Comparison of ENCODE assay signal across 20 mouse cellular contexts in the genomic region with DNA sequence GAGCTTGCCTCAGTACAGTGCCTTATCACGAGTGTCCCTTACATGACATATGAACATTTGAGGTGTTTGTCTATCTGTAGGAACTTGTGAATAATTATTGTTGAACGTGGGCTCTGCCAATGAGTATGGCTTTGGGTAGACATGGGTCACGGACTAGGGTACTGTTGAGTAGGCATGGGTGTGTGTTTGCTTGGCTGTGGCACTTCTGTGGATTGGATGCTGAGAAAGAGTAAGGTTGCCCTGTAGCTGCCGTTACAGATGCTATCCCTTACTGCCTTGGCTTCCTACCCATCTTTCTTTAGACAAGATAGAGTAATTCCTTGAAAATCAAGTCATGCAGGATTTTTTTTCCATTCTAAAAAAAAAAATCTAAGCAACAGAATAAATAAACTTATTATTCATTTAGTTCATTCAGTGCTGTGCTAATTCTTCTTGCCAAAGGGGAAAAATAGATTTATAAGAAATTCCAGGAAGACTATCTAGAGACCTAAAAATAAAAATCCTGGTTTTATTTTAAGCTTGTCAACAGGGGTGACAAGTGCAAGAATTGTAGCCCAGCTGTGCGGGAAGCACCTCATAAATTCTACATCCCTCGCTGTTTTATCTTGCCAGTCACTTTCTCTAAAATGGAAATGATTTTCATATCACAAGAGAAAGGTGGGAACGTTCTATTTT. TPM values are rescaled to one million over a fixed set of nuclear protein-coding genes. Genes with fewer than 3 reads are reported as not detected.
DNase-seq lines count a peak whose midpoint lies in the region; ATAC-seq and TF ChIP-seq lines count a peak whose summit lies in the region.
"Had no signal": no experiment of that assay in that cellular context is flagged by ENCODE, and none has a peak within 500 bp of the region (broad histone marks: within the 10 kb centered on the region; RNA-seq: fewer than 3 reads in every experiment).

No protein-coding gene starts in this region.

- peaks cover 10% of the 10 kb centered on the region for H3K4me1 ChIP-seq in heart, adult 2 months (ENCODE audit: control insufficient read depth, insufficient read depth, low read length)
- H3K4me1 ChIP-seq in hindbrain, embryonic 10.5 days (replicated peaks), result peaks cover 12% of the 10 kb centered on the region
- H3K4me1 ChIP-seq in hindbrain, embryonic 16.5 days (ENCODE audit: control insufficient read depth, insufficient read depth, low read depth, low read length), result no peaks in the 10 kb centered on the region
- H3K4me1 ChIP-seq in midbrain, embryonic 11.5 days (ENCODE audit: control insufficient read depth, insufficient read depth, low read length), result no peaks in the 10 kb centered on the region
- H3K4me1 ChIP-seq in midbrain, embryonic 15.5 days, result peaks cover 17% of the 10 kb centered on the region
- H3K4me1 ChIP-seq: intestine, embryonic 15.5 days; liver, embryonic 13.5 days; lung, embryonic 15.5 days had no signal

- ATAC-seq in hindbrain, embryonic 16.5 days, result no peak
- ATAC-seq in midbrain, embryonic 11.5 days (ENCODE audit: low FRiP score), result no peak
- ATAC-seq in midbrain, embryonic 15.5 days (replicated peaks), result no peak
- ATAC-seq: forebrain, embryonic 16.5 days; intestine, embryonic 15.5 days had no signal

- intact Hi-C loops in heart, adult 2 months (cut with DNase I), result loop anchor here (5.0 kb wide), 1 partner anchor 44 kb away; a partner anchor contains a TSS
- intact Hi-C loops in heart, postnatal 25 days (cut with DNase I), result no loop called here

- peak overlapping the region; percentile 78 for H3K27ac ChIP-seq in heart, adult 2 months
- 0 out of 2 replicates have a peak overlapping the region, but pooled peaks have one; percentile 29 for H3K27ac ChIP-seq in hindbrain, embryonic 10.5 days
- H3K27ac ChIP-seq in hindbrain, embryonic 16.5 days (ENCODE audit: low read depth, low read length), result no peak overlapping the region
- H3K27ac ChIP-seq in midbrain, embryonic 11.5 days (ENCODE audit: low read depth, low read length), result no peak overlapping the region
- no peak overlapping the region for H3K27ac ChIP-seq in midbrain, embryonic 15.5 days
- H3K27ac ChIP-seq: hindbrain, embryonic 14.5 days; intestine, embryonic 15.5 days; left cerebral cortex, adult 2 months; liver, embryonic 13.5 days; lung, embryonic 15.5 days had no signal

- no peaks in the 10 kb centered on the region for H3K9me3 ChIP-seq in hindbrain, embryonic 10.5 days
- H3K9me3 ChIP-seq in hindbrain, embryonic 16.5 days (ENCODE audit: control insufficient read depth, low read length), result no peaks in the 10 kb centered on the region
- H3K9me3 ChIP-seq in midbrain, embryonic 11.5 days (ENCODE audit: control insufficient read depth, low read length), result no peaks in the 10 kb centered on the region
- no peaks in the 10 kb centered on the region for H3K9me3 ChIP-seq in midbrain, embryonic 15.5 days
- H3K9me3 ChIP-seq: G1E; intestine, embryonic 15.5 days; liver, embryonic 13.5 days; lung, embryonic 15.5 days had no signal

- H3K27me3 ChIP-seq in heart, adult 2 months (ENCODE audit: control insufficient read depth, insufficient read depth, low read length), result no peaks in the 10 kb centered on the region
- H3K27me3 ChIP-seq in hindbrain, embryonic 10.5 days (ENCODE audit: insufficient read depth, poor library complexity, severe bottlenecking), result no peaks in the 10 kb centered on the region
- no peaks in the 10 kb centered on the region for H3K27me3 ChIP-seq in hindbrain, embryonic 16.5 days (replicated peaks; ENCODE audit: control insufficient read depth, insufficient read depth, low read length)
- H3K27me3 ChIP-seq in midbrain, embryonic 11.5 days (ENCODE audit: control insufficient read depth, insufficient read depth, low read length), result no peaks in the 10 kb centered on the region
- no peaks in the 10 kb centered on the region for H3K27me3 ChIP-seq in midbrain, embryonic 15.5 days (replicated peaks)
- H3K27me3 ChIP-seq: intestine, embryonic 15.5 days; liver, embryonic 13.5 days; lung, embryonic 15.5 days had no signal

- DNase-seq in heart, adult 2 months, result no peak
- DNase-seq in heart, postnatal 25 days (ENCODE audit: low spot score), result no peak
- DNase-seq in hindbrain, embryonic 10.5 days (ENCODE audit: low spot score), result no peak
- peak; percentile 56 for DNase-seq in midbrain, embryonic 11.5 days (ENCODE audit: low spot score, missing footprints)
- no peak for DNase-seq in embryo, embryonic 11 days
- DNase-seq: adrenal gland, postnatal 25 days; cerebellum, adult 11 months; cerebellum, postnatal 10 days; kidney, postnatal 25 days; liver, embryonic 13.5 days; right cerebral cortex, postnatal 25 days; thymus, postnatal 36 days had no signal

- H3K79me2 ChIP-seq in heart, adult 2 months (replicated peaks; ENCODE audit: control insufficient read depth, insufficient read depth, low read length), result peaks cover 1% of the 10 kb centered on the region; the same call in 1 of the 2 replicates

- no peak for TF ChIP-seq EP300 in heart, adult 2 months (IDR thresholded peaks at IDR 0.05; ENCODE audit: insufficient read depth, low read depth, low read length)

- TF ChIP-seq CTCF in heart, adult 2 months (IDR thresholded peaks at IDR 0.05), result no peak

- 35% methylated on average over 7 of the region's 7 CpGs for WGBS in heart, adult 2 months
- WGBS in hindbrain, embryonic 10.5 days, result 88% methylated on average over 7 of the region's 7 CpGs
- WGBS in hindbrain, embryonic 16.5 days, result 84% methylated on average over 7 of the region's 7 CpGs
- WGBS in midbrain, embryonic 11.5 days, result 89% methylated on average over 7 of the region's 7 CpGs
- WGBS in midbrain, embryonic 15.5 days, result 76% methylated on average over 7 of the region's 7 CpGs

- peaks cover 4% of the 10 kb centered on the region for H3K36me3 ChIP-seq in heart, adult 2 months (ENCODE audit: control insufficient read depth, insufficient read depth, low read length)
- no peaks in the 10 kb centered on the region for H3K36me3 ChIP-seq in hindbrain, embryonic 10.5 days
- no peaks in the 10 kb centered on the region for H3K36me3 ChIP-seq in hindbrain, embryonic 16.5 days (ENCODE audit: control insufficient read depth, insufficient read depth, low read length)
- no peaks in the 10 kb centered on the region for H3K36me3 ChIP-seq in midbrain, embryonic 11.5 days (ENCODE audit: control insufficient read depth, insufficient read depth, low read length)
- no peaks in the 10 kb centered on the region for H3K36me3 ChIP-seq in midbrain, embryonic 15.5 days (replicated peaks)
- H3K36me3 ChIP-seq: G1E; intestine, embryonic 15.5 days; liver, embryonic 13.5 days; lung, embryonic 15.5 days had no signal

- H3K9ac ChIP-seq in heart, adult 2 months (ENCODE audit: low read depth, low read length), result no peak overlapping the region
- H3K9ac ChIP-seq in hindbrain, embryonic 16.5 days (ENCODE audit: low read depth, low read length), result no peak overlapping the region
- H3K9ac ChIP-seq in midbrain, embryonic 11.5 days (ENCODE audit: low read length), result no peak overlapping the region
- no peak overlapping the region for H3K9ac ChIP-seq in midbrain, embryonic 15.5 days
- H3K9ac ChIP-seq: hindbrain, embryonic 14.5 days; intestine, embryonic 15.5 days; liver, embryonic 13.5 days; lung, embryonic 15.5 days had no signal

- H3K4me3 ChIP-seq in heart, adult 2 months, result no peak overlapping the region
- no peak overlapping the region for H3K4me3 ChIP-seq in hindbrain, embryonic 10.5 days
- no peak overlapping the region for H3K4me3 ChIP-seq in hindbrain, embryonic 16.5 days (ENCODE audit: low read length)
- H3K4me3 ChIP-seq in midbrain, embryonic 11.5 days (ENCODE audit: low read depth, low read length), result no peak overlapping the region
- H3K4me3 ChIP-seq in midbrain, embryonic 15.5 days, result no peak overlapping the region
- H3K4me3 ChIP-seq: intestine, embryonic 15.5 days; left cerebral cortex, adult 2 months; liver, embryonic 13.5 days; lung, embryonic 15.5 days had no signal

- H3K4me2 ChIP-seq in hindbrain, embryonic 16.5 days (ENCODE audit: low read length), result no peak overlapping the region
- H3K4me2 ChIP-seq in midbrain, embryonic 11.5 days, result no peak overlapping the region
- H3K4me2 ChIP-seq in midbrain, embryonic 15.5 days, result no peak overlapping the region
- H3K4me2 ChIP-seq: hindbrain, embryonic 14.5 days; intestine, embryonic 15.5 days; liver, embryonic 13.5 days; lung, embryonic 15.5 days had no signal

- no peak for TF ChIP-seq POLR2A in heart, adult 2 months (IDR thresholded peaks at IDR 0.05; ENCODE audit: insufficient read depth, low read depth, low read length)

RNA-seq across cellular contexts. Expression of a gene that starts 45.3 kb away (rescaled TPM):
- 10 to 100 TPM; 51.4 to 53.5 TPM for total RNA-seq in heart, adult 2 months (2021)
- 79.4 and 143 TPM in 2 replicates for polyA plus RNA-seq in heart, adult 2 months (2012; rRNA removed)
- total RNA-seq in heart, postnatal 25 days (2021), result 10 to 100 TPM; 53.2 to 55.7 TPM
- polyA plus RNA-seq in hindbrain, embryonic 10.5 days (2016; fragmentation: Nextera tagmentation; extraction: Ambion mirVana), result 51.6 and 57.0 TPM in 2 replicates
- polyA plus RNA-seq in hindbrain, embryonic 16.5 days (2015; fragmentation: Nextera tagmentation; extraction: Ambion mirVana), result 64.1 and 70.1 TPM in 2 replicates
- polyA plus RNA-seq in midbrain, embryonic 11.5 days (2014; fragmentation: Nextera tagmentation; extraction: Ambion mirVana), result 44.6 and 49.8 TPM in 2 replicates
- 64.8 and 65.0 TPM in 2 replicates for polyA plus RNA-seq in midbrain, embryonic 15.5 days (2015; fragmentation: Nextera tagmentation; extraction: Ambion mirVana)

Comparison
In these comparisons a context has a peak if more than half of its experiments do, and no peak if none do; other contexts are left out.
1. H3K27ac ChIP-seq: peak in heart, adult 2 months (single experiment) and hindbrain, embryonic 10.5 days (single experiment); none in hindbrain, embryonic 16.5 days (single experiment), midbrain, embryonic 11.5 days (single experiment) and midbrain, embryonic 15.5 days (single experiment).